Mouse (Mus musculus) urinary bladder, postnatal 10 days (tissue): ENCODE data around the gene Olfr459.

Experiments
- DNase-seq: peaks from one replicate; pipeline ENCODE4 v3.0.0; 2022; ENCODE audit warnings: low spot score

Olfr459 gene

GRCm38 (mm10) chr6:41775077-41775476 lies at the start of gene Olfr459:
Gene Olfr459, minus strand, starts transcription at chr6:41775177.
- no peak for DNase-seq

DNA sequence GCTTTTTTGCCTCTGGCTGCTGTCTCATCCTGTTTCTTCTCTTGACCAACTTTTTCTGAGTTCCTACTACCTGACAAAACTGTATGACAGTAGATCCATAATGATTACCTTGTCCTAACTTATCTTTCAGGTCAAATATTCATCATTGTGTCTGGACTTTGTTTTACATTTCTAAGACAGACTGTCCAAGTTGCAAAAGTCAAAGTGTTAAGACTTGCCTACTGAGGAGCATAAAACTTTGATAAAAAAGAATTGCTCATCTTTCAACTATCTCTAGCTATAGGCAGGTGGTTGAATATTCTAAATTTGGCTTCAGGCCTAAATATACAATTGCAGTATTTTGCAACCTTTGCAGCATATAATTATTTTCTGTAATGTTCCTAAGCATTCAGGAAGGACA lies 49.1 kb upstream of the Olfr459 start:
- DNase-seq, result no peak

- no peak for DNase-seq
These were observed 11.7 kb upstream of the Olfr459 start for GRCm38 (mm10) chr6:41786700-41787099.

DNA sequence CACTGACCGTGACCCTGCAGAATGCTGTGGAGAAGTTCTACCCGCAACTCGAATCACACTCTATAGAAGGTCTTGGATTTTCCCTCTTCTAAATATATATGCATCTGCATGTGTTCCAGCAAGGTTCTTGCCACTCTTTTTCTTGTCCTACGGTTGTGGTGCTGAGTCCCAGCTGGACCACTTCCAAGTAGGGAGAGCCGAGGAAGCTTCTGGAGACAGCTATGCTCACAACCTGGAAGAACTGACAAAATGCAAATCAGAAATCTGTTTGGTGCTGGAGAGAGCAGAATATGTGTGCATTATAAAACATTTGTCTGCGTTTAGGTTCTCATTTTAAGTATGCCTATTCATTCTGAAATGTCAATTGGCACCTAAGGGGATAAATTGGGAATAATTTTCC lies 744 bp upstream of the Olfr459 start:
- DNase-seq, result no peak

DNA sequence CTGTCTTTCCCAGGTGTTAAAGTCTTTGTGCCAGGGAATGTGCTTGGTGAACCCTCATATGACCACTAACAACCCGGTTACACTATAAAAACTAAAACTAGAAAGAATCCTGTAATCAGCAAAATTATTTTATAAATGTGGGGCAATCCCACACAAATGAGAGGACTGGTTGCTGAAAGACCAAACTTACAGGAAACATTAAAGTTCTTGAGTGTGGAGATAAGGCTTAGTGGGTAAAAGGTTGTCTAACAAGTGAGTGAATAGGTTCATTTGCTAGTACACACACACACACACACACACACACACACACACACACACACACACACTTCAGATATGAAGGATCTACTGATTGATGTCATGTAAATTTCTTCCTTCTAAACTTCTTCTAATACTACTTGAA lies 5.1 kb downstream of the Olfr459 start:
- no peak for DNase-seq

- DNase-seq, result no peak
These were observed 10.7 kb downstream of the Olfr459 start for GRCm38 (mm10) chr6:41764306-41764705.

- DNase-seq, result no peak
These were observed 12.6 kb downstream of the Olfr459 start for GRCm38 (mm10) chr6:41762370-41762757.

DNA sequence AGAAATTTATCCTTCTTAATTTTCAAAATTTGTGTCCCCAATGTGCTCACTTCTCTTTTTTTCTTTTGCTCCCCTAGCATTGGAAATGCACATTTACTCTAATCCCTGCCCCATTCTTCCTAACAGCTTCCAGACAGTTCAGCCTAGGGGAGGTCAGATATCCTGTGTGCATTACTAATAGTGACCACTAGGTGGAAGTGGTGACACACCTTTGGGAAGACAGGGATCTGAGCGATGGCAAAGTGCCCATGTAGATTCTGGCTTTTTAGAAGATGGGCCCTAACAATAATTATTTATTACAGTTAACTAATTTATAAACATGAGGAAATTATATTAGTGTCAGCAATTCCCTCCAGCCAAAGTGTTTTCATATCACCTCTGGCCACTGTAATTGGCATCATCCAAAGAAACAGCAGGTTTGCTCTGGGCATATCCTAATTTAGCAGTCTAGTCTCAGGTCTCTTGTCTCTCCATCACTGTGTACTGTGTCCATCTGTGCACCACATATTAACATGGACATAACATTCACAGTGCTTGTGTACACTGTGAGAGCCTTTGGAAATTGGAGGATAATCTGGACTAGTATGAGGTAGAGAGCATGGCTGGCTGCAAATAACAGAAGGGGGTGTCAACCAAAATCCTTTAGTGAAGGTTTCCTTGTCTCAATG lies 13.1 kb downstream of the Olfr459 start:
- no peak for DNase-seq

- DNase-seq, result no peak
These were observed 15.4 kb downstream of the Olfr459 start for GRCm38 (mm10) chr6:41759618-41760017.

DNA sequence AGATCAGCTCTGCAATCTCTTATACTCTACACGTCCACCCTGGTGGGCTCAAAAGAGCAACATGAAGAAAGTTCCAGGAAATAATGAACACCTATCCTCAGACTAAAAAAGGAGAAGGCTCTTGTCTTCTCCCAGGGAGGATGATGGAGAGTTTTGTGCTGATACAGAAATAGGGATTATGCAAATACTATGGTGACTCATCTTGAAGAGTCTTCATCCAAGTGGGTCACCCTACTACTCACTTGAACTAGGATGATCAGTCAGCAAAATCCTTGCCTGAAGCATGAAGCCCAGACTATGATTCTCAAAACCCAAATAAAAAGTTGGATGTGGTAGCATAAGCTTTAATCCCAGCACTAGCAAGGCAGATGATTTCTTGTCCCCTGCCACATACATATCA lies 16.6 kb downstream of the Olfr459 start:
- no peak for DNase-seq

- DNase-seq, result no peak
These were observed 17.8 kb downstream of the Olfr459 start for GRCm38 (mm10) chr6:41757199-41757598.

GRCm38 (mm10) chr6:41754626-41755025 lies 20.4 kb downstream of the Olfr459 start:
- DNase-seq, result no peak

- no peak for DNase-seq
These were observed 30.1 kb downstream of the Olfr459 start for GRCm38 (mm10) chr6:41744664-41745392.

DNA sequence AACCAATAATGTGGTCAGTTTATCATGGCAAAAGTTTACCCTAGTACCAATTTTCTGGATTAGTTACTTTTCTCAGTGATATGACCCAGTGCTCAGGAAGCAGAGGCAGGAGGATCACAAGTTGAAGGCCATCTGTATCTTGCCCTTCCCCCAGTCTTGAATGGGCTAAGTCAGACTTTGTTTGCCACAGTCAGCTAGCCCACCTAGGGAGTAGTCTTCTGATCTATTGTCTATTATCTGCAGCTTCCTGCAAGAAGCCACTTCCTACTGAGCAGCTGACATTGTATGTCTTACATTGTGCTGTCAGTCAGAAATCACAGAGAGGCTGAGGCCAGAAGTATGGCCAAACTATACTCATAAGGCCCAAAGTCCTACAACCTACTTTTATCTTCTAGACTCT lies 33.9 kb downstream of the Olfr459 start:
- DNase-seq, result no peak

- DNase-seq, result no peak
These were observed 40.1 kb downstream of the Olfr459 start for GRCm38 (mm10) chr6:41734719-41735470.

DNA sequence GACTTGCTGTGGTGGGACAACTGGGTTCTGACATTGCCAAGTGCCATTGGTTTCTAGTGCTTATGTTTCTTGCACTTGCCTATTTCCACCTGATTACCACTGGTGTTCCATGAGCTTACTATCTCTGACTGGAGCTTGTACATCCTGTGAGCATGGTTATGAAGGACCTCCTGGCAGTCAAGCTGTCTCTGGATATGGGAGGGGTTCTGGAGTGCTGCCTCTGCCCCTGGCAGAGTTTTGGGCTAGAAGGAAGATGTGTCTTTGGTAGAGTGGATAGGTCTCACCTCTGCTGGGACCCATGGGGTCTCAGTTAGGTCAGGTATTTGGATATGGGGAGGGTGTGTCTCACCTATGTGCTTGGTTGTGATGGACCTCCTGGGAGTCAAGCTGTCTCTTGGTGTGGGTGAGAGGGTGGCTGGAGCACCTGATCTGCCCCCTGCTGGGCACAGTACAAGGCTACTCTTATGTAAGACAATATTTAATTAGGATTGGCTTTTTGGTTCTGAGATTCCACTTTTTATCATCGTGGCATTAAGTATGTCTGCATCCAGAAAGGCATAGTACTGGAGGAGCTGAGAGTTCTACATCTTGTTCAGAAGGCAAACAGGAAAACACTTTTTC lies 46.9 kb downstream of the Olfr459 start:
- DNase-seq, result no peak

- no peak for DNase-seq
These were observed 53.5 kb downstream of the Olfr459 start for GRCm38 (mm10) chr6:41721430-41721829.
